Mouse (Mus musculus): ENCODE results near the gene Crb1. TPM values are rescaled to one million over a fixed set of nuclear protein-coding genes. Genes with fewer than 3 reads are reported as not detected.
A peak's percentile ranks its signal among the peaks of the same experiment; 100 is the strongest.

Gene Crb1
- total RNA-seq, 2 experiments from 2014 or later, result 1.1 to 1.2 TPM

DNA sequence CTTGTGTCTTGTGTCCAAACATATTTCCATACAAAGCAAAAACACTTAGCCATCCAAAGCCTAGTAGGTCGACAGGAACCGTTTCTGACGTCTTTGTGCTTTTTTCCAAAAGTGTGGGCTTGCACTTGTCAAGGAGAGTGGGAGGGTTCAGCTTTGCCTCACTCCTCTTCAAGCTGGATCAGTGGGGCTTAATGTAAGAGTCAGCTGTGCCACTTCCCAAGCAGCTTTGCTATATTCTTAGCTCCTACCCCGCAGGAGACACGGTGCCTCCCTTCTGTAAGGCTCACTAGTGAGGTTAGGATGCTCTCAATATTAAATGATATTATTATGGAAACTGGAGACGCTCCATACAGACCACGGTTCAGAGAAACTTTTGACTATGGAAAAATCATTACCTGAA, 121.3 kb downstream of the Crb1 start:
- no peak for TF ChIP-seq CTCF (IDR thresholded peaks at IDR 0.05)
- DNase-seq (ENCODE audit: extremely low spot score in 1 of 2, low spot score in 2 of 2), result no peak
- no peak overlapping the region for H3K4me3 ChIP-seq
- intact Hi-C loops (cut with DNase I), result no loop called here
- H3K27ac ChIP-seq, result no peak overlapping the region

DNA sequence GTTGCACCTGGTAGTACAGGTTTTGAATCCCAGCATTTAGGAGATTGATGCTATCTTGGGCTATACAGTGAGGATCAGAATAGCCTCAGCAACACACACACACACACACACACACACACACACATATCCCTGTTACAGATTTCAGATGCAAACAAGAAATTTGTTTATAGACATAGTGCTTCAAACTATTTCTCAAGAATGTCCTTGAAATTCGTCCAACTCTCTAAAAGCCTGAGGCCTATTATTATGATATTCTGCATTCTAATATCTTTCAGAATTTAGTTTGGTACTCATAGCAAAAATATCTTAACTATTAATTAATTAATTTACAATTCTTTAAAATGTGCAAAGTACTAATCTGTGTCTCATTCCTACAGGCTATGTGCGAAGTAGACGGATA, 124.9 kb downstream of the Crb1 start:
- TF ChIP-seq CTCF (IDR thresholded peaks at IDR 0.05), result no peak
- no peak for DNase-seq (ENCODE audit: extremely low spot score in 1 of 2, low spot score in 2 of 2)
- intact Hi-C loops (cut with DNase I), result no loop called here
- H3K4me3 ChIP-seq, result no peak overlapping the region
- no peak overlapping the region for H3K27ac ChIP-seq

DNA sequence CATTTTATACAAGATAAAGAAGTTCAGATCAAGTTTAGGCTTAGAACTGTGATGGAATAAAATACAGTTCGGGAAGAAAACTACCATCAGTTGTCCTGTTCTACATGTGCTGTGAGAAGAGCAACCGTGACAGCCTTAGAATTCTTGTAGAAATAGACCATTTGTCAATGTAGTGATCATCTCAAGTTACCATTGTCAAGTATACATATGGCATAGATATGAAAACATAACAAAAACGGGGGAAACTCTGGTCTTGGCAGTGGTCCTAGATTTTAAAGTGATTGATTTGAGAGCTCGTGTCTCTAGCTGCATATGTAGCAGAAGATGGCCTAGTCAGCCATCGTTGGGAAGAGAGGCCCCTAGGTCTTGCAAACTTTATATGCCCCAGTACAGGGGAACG, 127.7 kb downstream of the Crb1 start:
- DNase-seq (ENCODE audit: extremely low spot score in 1 of 2, low spot score in 2 of 2), result no peak
- no peak for TF ChIP-seq CTCF (IDR thresholded peaks at IDR 0.05)

GRCm38 (mm10) chr1:139246723-139247380, 130.0 kb downstream of the Crb1 start:
- intact Hi-C loops (cut with DNase I), result no loop called here
- no peak for DNase-seq (ENCODE audit: extremely low spot score in 1 of 2, low spot score in 2 of 2)
- no peak overlapping the region for H3K27ac ChIP-seq
- no peak for TF ChIP-seq CTCF (IDR thresholded peaks at IDR 0.05)
- no peak overlapping the region for H3K4me3 ChIP-seq

More for the DNA sequence above, 127.7 kb downstream of the Crb1 start:
- no peak overlapping the region for H3K4me3 ChIP-seq
- no peak overlapping the region for H3K27ac ChIP-seq
- intact Hi-C loops (cut with DNase I), result no loop called here

DNA sequence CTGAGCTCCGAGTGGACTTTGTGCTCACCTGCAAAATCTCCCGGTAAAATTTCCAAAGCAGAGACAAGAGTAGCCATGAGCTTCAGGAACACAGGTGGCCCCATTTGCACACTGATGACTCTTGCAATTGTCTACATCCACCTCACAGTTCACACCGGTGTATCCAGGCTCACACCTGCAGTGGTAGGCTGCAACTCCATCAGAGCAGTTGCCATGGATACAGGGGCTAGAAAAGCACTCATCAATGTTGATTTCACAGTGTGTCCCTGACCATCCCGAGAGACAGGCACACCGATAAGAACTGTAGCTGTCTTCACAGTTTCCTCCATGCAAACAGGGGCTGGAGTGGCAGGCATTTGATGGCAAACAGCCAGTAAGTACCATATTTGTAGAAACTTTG, 140.1 kb downstream of the Crb1 start:
- Histone ChIP-seq H3K27ac (no peak overlapping the region), H3K4me3 (no peak overlapping the region)
- DNase-seq (ENCODE audit: extremely low spot score in 1 of 2, low spot score in 2 of 2), result no peak
- no peak for TF ChIP-seq CTCF (IDR thresholded peaks at IDR 0.05)
- intact Hi-C loops (cut with DNase I), result no loop called here

DNA sequence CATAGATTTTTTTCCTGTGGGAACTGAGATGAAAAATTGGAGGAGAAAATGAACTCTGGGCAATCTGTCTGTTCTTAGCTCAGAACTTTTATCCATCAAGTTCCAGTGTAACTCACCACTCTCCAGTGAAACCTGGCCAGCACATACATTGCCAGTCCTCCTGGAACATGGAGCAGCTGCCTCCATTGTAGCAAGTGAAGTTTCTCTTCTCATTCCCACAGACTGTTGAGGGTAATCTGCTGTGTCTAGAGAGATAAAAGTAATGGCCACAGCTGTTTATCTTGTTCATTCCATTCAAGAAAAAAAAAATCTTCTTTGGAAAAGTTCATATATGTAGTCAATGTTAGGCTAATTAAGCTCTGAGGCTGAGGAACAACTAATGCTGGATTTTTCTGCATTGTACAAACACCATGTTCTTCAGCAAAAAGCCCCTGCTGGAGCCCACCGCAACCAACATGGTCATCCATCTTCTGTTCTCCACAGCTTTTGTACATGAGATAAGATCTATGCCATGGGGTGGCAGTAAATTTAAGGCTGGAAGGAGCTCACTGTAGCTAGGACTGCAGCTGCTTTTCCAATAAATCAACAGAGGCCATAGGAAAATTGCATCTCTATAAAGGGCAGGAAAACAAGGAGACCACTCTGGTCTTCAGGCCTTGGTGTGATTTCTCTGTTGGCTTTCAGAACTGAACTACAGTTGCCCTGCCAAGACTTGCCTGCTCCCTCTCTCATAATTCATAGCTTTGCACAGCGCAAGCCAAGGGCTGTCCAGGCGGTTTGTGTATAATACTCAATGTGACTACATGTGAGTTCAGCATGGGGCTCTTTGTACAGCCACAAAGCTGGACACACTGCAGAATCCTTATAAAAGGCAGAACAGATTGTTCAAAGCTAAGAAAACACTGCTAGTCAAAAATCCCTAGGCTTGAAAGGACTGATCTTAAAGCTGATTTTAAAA, 142.0 kb downstream of the Crb1 start:
- Histone ChIP-seq H3K27ac (no peak overlapping the region), H3K4me3 (no peak overlapping the region)
- intact Hi-C loops (cut with DNase I), result no loop called here
- TF ChIP-seq CTCF (IDR thresholded peaks at IDR 0.05), result no peak
- no peak for DNase-seq (ENCODE audit: extremely low spot score in 1 of 2, low spot score in 2 of 2)

GRCm38 (mm10) chr1:139232636-139233035, 144.3 kb downstream of the Crb1 start:
- TF ChIP-seq CTCF (IDR thresholded peaks at IDR 0.05), result no peak
- H3K4me3 ChIP-seq, result no peak overlapping the region
- no peak overlapping the region for H3K27ac ChIP-seq
- intact Hi-C loops (cut with DNase I), result no loop called here
- DNase-seq (ENCODE audit: extremely low spot score in 1 of 2, low spot score in 2 of 2), result no peak

- no peak for DNase-seq (ENCODE audit: extremely low spot score in 1 of 2, low spot score in 2 of 2)
- no peak overlapping the region for H3K4me3 ChIP-seq
- intact Hi-C loops (cut with DNase I), result no loop called here
- TF ChIP-seq CTCF (IDR thresholded peaks at IDR 0.05), result no peak
- no peak overlapping the region for H3K27ac ChIP-seq
Observed at GRCm38 (mm10) chr1:139224309-139224949, 152.5 kb downstream of the Crb1 start.

GRCm38 (mm10) chr1:139223804-139224203, 153.1 kb downstream of the Crb1 start:
- Histone ChIP-seq H3K27ac (no peak overlapping the region), H3K4me3 (no peak overlapping the region)
- intact Hi-C loops (cut with DNase I), result no loop called here
- TF ChIP-seq CTCF (IDR thresholded peaks at IDR 0.05), result no peak
- no peak for DNase-seq (ENCODE audit: extremely low spot score in 1 of 2, low spot score in 2 of 2)

DNA sequence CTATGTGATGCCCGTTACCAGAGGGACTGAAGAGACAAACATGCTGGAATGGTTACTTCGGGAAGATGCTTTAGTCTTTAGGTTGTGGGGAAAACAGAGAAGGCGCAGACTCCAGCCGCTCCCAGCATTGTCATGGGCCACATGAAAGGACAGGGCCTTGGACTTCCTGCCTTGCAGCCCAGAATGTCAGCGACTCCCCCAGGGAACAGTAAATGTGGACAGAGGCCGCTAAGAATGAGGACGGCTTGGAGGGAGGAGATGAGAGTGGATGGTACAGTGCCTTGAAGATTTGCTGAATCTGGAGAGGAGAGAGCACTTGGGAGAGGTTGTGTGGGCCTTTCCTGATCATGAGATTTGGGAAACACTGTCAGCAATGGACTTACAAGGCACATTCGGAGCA, 161.6 kb downstream of the Crb1 start:
- TF ChIP-seq CTCF (IDR thresholded peaks at IDR 0.05), result no peak
- intact Hi-C loops (cut with DNase I), result no loop called here
- no peak overlapping the region for H3K27ac ChIP-seq
- H3K4me3 ChIP-seq, result no peak overlapping the region
- DNase-seq (ENCODE audit: extremely low spot score in 1 of 2, low spot score in 2 of 2), result no peak

DNA sequence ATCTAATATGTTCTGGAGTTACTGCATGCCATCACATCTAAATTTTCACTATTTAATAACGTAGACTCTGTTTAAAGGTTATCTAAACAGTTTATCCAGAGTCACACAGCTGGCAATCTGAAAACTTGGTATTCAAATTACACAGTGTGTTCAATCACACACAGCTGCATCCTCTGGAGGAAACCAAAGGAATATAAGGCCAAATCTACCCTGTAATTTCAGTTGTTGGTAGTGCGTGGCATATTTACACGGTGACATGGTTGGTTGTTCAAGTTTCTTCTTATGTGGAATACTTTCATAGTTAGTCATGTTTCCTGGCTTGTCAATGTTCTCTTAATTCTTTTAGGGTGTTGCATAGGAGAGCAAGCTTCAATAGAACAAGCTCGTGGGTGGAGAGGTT, 166.4 kb downstream of the Crb1 start:
- DNase-seq (ENCODE audit: extremely low spot score in 1 of 2, low spot score in 2 of 2), result no peak
- TF ChIP-seq CTCF (IDR thresholded peaks at IDR 0.05), result no peak
- no peak overlapping the region for H3K4me3 ChIP-seq
- H3K27ac ChIP-seq, result no peak overlapping the region
- intact Hi-C loops (cut with DNase I), result no loop called here

DNA sequence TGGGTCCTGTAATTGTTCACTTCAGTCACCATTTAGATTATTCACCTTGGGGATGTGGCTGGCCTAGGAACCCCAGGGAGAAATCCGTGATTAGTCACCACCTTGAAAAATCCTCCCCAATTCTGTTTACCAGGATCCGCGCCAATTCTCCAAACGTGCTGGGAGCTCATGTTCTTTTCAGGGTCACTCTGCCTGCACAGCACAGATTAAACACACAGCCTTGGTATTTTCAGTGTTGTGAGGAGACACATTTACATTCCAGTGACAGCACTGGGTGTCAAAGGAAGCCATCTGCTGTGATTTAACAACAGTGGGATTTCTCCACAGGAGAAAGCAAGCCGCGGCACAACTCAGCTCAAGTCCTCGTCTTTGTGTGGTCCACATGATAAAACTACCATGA, 167.1 kb downstream of the Crb1 start:
- no peak for TF ChIP-seq CTCF (IDR thresholded peaks at IDR 0.05)
- Histone ChIP-seq H3K4me3 (no peak overlapping the region), H3K27ac (no peak overlapping the region)
- intact Hi-C loops (cut with DNase I), result no loop called here
- peak in 1 of 2 experiments; percentile 14 for DNase-seq (ENCODE audit: extremely low spot score in 1 of 2, low spot score in 2 of 2)

Data from left cerebral cortex, adult 2 months (tissue).